Mouse (Mus musculus): ENCODE measurements around the gene Kifc1. TPM values are rescaled to one million over a fixed set of nuclear protein-coding genes. Genes with fewer than 3 reads are reported as not detected.
A peak's percentile ranks its signal among the peaks of the same experiment; 100 is the strongest.

Kifc1 gene
- 1 to 10 TPM; 2.5 to 2.8 TPM for total RNA-seq (2021)
- long read RNA-seq, experiment 1, partial matches to known transcripts, result 1 of 3 reads
- long read RNA-seq, experiment 1, other reads (novel, unspliced or antisense), result 1 of 3 reads
- long read RNA-seq, experiment 2, partial matches to known transcripts, result 0 of 1 reads
- long read RNA-seq, experiment 2, other reads (novel, unspliced or antisense), result 1 of 1 reads

DNA sequence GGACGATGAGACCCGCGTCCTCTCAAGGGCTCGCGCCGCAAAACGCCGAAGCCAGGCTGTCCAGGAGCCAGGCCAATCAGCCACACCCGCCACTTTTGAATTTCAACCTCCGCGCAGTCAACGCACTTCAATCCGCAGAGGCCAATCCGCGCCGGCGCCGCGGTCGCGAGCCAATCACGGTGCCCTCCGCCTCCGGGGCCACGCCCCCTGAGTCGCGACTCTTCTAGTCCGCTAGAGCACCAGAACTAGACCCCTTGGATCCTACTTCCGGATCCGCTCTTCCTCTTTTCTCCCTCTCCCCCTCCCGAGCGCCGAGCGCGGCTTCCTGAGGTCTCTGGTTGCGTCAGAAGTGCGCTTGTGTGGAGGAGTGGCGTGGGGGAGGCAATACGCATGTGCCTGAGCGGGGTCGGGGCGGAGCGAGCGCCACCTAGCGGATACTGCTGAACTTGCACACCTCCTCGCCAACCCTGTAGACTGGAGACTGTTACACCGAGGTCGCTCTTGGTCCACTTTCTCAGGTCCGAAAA, at the start of gene Kifc1:
TSS of gene Kifc1 (minus strand) at position 129 of the 527 bp plus-strand sequence.
- DNase-seq (ENCODE audit: low spot score in 2 of 2), result peak; percentile 99

DNA sequence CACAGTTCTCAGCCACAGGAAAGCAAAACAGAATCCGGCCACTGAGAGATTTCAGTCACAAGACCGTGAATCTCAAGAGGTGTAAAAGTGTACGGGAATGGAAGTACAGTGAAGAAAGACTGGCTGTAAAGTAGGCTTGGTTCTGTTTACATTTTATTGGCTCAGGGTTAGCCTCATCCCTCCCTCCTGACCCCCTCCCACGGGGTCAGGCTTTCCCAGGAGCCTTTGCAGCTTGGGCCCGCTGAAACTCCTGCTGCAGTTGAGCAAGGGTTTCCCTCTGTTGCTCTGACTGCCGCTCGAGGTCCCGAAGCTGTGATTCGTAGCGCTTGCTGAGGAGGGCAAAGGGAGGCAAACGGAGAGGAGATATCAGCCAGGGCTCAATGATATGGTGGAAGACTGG, 48.3 kb upstream of the Kifc1 start:
- no peak for DNase-seq (ENCODE audit: low spot score in 2 of 2)

DNA sequence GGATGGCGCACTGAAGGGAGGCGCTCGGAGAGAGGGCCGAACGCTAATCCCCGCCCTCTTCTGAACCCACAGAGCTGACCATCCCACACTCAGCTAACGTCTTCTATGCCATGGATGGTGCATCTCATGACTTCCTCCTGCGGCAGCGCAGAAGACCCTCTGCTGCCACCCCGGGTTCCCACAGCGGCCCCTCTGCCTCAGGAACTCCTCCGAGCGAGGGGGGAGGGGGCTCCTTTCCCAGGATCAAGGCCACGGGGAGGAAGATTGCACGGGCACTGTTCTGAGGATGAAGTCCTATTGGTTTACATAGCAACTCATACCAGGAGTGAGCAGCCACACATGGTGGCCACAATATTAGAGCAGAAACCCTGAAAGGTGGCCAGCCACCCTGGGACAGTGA, 46.5 kb upstream of the Kifc1 start:
- no peak for DNase-seq (ENCODE audit: low spot score in 2 of 2)

DNA sequence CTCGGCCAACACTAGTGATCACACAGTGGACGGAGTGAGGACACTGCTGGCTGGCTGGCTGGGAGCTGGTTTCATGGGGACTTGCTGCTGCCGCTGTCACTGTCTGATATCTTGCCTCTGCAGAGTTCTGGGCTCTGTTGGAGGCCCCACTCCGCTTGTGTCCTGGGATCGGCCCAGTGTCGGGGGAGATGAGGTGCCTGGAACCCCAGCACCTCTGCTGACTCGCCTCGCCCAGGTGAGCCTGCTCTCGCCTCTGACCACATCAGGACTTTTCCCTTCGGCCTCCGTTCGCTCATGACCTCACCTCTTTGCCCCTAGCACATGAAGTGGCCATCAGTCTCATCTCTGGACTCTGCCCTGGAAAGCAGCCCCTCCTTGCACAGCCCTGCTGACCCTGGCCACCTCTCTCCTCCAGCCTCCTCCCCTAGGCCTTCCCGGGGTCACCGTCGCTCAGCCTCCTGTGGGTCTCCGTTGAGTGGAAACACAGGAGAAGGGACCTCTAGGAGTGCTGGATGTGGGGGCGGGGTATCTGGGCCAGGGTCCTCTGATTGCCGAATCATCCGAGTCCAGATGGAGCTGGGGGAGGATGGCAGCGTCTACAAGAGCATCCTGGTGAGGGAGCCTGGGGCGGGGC, 45.1 kb upstream of the Kifc1 start:
- no peak for DNase-seq (ENCODE audit: low spot score in 2 of 2)

DNA sequence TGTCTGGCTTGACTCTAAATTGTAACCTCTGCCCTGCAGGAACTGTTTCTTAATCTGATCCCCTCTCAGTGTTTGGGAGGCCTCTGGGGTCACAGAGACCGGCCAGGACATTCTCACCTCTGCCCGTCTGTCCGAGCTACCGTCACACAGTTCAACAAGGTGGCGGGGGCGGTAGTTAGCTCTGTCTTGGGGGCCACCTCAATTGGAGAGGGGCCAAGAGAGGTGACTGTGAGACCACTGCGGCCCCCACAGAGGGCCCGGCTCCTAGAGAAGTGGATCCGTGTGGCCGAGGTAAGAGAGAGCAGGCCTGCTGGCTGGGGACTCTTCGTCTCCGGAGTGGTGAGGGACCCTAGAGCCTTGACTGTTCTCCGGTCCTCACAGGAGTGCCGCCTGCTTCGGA, 42.5 kb upstream of the Kifc1 start:
- no peak for DNase-seq (ENCODE audit: low spot score in 2 of 2)

DNA sequence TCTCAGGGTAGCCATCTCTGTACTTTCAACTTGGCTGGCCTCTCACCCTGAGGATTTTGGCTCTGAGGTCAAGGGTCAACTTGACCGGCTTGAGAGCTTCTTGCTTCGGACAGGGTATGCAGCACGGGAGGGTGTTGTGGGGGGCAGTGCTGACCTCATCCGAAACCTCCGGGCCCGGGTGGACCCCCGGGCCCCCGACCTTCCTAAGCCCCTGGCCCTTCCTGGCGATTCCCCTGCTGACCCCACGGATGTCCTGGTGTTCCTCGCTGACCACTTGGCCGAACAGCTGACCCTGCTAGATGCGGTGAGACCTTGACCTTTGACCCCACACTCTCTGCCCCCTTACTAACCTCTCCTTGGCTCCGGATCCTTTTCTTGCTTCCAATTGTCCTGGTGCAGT, 42.0 kb upstream of the Kifc1 start:
- no peak for DNase-seq (ENCODE audit: low spot score in 2 of 2)

DNA sequence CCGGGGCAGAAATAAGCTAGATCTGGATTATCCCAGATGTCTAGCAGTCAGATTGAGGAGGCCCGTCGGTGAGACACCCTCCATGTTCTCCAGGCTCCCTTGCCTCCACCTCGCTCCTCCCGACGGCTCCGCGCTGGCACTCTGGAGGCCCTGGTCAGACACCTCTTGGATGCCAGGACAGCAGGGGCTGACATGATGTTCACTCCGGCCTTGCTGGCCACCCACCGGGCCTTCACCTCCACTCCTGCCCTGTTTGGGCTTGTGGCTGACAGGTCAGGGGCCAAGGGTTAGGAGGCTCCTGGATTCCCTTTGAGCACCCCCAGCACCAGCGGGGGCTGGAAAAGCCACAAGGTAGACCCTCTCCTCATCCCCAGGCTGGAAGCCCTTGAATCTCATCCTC, 41.5 kb upstream of the Kifc1 start:
- DNase-seq (ENCODE audit: low spot score in 2 of 2), result no peak

DNA sequence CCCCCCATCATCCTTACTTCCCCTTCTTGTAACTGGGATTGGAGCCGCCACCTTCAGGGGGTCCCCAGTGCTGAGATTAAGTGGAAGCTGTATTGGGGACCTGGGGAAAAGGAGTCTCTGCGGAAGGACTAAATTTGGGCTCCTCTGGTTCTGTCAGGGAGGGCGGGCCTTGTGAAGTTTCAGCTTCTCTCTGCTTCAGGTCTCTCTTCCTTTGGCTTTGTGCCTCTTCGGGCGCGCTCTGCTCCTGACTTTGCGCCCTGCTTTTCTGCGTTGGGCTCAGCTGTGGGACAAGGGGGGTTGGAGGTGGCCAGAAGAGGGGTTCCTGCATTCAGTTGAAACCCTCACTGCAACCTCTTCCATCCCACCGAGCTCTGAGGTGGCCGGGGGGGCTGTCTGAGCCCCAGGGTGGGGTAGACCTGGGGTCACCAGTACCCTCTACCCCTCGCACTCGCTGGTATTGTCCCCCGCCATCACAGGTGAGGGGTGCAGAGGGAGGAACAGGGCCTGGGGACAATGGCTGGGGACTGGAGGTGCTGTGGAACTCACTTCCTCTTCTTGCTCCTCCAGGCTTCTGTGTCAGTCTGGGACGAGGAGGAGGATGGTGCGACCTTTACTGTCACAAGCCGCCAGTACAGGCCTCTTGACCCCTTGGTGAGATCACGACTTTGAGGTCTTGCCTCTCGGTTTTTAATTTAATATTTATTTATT, 40.9 kb upstream of the Kifc1 start:
- no peak for DNase-seq (ENCODE audit: low spot score in 2 of 2)

DNA sequence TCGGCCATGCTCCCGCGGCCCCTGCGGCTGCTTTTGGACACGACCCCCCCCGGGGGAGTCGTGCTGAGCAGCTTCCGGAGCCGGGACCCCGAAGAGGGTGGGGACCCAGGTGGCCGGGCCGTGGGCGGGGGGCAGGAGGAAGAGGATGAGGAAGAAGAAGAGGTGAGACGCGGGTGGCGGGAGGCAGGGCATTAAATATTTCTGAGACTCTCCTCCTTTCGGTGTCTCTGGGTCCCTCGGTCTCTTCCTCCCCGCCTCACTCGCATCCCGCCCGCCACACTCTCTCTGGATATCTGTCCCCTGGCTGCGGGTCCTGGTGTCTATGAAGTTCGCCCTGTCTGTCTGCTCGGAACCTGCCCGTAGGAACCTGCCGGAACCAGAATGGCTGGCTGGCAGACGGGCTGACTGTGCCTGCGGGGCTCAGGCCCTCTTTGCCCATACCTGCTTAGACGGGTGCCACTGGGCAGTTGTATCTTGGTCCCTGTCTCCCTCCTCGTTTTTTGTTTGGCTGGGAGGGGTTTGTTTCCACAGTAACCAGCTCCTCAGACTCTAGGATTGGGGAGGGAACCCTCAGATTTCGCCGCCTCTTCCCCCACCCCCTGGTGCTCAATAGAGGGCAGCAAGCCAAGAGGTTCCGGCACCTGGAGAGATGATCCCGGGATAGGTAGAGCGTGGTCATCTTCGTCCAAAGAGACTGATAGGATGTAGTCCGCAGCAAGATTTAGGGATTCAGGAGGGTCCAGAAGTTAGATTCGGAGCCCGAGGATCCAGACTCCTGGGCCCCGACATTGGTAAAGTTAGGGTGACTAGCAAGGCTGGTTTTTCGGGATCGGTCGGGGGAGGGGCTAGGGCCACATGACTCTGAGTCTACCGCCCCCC, 40.1 kb upstream of the Kifc1 start:
- peak; percentile 53 to 62 for DNase-seq (ENCODE audit: low spot score in 2 of 2)

DNA sequence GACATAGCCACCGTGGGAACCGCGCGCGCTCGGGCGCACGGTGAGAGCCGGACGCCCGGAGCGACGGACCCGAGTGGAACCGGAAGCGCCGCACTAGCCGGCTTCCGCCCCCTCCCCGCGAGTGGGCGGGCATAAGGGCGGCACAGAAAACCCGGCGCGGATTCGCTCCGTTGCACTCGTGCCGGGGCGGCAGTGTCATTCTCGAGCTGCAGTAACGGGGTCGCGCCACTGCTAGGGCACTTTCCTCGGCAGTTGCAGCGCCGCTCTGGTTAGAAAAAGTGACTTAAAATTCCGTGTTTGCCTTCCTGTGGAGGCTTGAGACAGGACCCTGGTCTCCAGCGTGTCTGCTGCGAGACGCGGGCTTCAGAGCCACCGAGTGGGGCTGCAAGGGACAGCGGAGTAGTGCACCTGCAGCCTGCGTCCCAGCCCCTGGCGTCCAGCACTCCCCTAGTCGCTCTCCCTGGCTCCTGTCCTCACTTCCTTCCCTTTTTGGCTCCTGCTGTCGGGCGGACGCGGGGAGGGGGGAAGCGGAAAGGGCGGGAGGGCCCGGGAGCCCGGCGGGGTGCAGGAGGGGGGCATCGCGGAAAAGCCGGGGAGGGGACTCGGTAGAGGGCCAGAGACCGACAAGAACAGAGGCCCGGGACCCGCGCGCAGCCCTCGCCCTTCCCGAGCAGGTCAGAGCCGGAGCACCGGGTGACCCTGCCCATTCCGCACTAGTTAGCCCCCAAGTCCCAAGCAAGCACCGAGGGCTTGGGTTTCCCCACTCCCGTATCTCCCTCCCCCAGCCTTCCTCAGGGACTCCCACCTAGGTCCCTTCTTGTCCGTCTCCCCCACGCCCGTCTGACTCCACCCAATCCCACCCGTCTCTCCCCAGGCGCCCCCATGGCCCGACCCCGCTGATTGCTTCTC, 39.2 kb upstream of the Kifc1 start, which contains the start of gene Rgl2:
TSS of gene Rgl2 (plus strand) at position 173 of the 909 bp plus-strand sequence.
- peak; percentile 93 to 94 for DNase-seq (ENCODE audit: low spot score in 2 of 2)

DNA sequence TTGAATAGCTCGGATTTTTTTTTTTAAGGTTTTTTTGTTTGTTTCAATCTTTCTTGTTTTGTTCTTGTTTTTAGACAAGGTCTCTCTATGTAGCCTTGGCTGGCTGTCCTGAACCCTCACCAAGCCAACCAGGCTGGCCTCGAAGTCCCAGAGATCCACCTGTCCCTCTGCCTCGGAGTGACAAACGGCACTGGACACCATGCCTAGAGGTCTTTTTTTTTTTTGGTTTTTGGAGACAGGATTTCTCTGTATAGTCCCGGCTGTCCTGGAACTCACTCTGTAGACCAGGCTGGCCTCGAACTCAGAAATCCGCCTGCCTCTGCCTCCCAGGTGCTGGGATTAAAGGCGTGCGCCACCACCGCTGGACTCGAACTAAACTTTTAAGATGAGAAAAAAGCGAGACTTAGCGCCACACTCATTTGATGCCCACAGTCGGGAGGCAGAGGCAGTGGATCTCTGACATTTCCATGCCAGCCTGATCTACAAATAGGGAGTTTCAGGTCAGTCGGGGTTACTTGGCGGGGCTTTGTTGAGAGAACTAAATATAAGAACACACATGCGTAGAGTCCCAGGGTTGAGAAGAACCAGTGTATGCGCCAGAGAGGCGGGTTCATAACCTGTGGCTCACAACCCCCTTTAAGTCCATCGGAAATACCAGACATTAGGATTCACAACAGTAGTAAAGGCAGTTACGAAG, 37.9 kb upstream of the Kifc1 start:
- no peak for DNase-seq (ENCODE audit: low spot score in 2 of 2)

DNA sequence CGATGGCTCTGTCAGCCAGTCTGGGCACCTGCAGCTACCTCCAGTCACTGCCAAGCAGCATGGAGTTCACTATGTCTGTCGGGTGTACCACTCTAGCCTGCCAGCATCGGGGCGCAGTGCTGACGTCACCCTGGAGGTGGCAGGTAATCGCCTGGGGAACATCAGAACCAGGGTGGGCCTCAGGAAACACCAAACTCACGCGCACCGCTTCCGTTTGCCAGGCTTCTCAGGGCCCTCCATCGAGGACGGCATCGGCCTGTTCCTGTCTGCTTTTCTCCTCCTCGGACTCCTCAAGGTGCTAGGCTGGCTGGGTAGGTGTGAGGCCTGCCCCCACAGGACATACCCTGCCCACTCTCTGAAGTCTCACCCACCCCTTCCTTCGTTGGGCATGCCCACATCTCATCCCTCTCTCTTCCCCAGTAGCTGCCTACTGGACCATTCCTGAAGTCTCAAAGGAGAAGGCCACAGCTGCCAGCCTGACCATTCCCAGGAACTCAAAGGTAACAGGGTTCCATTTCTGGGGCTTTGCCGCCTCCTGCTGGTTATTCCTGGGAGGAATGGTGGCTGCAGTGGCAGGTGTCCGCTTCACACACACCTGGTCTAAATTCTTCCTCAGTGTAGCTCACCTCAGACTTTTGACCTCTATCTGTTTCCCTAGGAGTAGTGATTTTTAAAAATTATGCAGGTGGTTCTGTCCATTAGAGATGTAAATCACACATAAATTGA, 35.9 kb upstream of the Kifc1 start:
- no peak for DNase-seq (ENCODE audit: low spot score in 2 of 2)

DNA sequence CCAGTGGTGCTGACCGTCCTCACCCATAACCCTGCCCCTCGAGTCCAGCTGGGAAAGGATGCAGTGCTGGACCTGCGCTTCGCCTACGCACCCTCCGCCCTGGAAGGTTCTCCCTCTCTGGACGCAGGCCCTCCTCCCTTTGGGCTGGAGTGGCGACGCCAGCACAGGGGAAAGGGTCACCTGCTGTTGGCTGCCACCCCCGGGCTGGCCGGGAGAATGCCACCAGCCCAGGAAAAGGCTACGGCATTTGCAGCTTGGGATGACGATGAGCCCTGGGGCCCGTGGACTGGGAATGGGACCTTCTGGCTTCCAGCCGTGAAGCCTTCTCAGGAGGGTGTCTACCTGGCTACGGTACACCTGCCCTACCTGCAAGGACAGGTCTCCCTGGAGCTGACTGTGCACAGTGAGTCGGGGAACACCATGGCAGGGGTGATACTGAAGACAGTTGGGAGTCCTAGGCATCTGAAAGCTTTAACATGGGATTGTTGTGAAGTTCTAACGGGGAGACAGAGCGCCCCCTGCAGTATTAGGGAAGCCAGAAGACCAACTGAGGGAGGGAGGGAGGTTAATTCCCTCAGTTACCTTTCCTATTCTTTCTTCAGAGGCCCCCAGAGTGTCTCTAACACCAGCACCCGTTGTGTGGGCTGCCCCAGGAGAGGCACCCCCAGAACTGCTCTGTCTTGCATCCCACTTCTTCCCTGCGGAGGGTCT, 35.1 kb upstream of the Kifc1 start:
- DNase-seq (ENCODE audit: low spot score in 2 of 2), result no peak

DNA sequence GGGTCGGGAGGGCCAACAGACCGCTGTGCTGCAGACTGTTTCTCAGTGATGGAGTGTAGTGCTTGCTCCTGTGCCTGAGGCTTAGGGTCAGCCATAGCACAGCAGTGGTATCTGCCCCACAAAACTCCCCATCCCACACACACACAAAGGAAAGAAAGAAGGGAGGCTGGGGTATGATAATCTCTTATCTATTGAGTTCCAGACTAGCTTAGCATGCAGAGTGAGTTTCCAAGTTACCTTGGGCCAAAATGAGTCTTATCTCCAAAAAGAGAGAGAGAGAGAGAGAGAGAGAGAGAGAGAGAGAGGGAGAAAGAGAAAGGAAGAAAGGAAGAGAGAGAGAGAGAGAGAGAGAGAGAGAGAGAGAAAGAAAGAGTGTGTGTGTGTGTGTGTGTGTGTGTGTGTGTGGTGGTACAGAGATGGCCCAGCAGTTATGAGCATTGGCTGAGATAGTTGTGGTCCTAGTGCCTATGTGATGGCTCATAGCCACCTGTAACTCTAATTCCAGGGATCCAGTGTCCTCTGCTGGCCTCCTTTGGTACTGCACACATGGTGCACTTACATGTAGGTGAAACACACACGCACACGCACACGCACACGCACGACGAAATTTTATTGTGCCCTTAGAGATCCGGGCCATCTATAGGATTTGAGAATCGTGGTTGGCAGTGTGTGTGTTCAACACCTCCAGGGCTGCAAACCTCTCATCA, 34.3 kb upstream of the Kifc1 start:
- no peak for DNase-seq (ENCODE audit: low spot score in 2 of 2)

DNA sequence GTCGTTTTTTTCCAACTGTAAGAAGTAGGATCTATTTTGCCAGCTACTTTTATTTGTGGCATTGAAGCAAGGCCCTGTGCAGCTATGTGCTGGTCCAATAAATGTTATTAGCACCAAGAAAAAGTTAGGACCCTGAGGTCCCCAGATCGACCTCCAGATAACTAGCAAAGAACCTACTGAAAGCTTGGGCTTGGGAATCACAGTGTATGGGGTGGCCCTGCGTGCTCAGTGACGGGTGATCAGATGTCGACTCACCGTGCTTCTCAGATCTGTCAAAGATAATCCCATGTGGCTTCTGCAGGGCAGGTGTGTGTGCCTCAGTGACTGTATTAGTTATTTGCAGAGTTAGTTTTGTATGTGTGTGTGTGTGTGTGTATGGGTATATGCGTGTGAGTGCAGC, 30.9 kb upstream of the Kifc1 start:
- DNase-seq (ENCODE audit: low spot score in 2 of 2), result no peak

DNA sequence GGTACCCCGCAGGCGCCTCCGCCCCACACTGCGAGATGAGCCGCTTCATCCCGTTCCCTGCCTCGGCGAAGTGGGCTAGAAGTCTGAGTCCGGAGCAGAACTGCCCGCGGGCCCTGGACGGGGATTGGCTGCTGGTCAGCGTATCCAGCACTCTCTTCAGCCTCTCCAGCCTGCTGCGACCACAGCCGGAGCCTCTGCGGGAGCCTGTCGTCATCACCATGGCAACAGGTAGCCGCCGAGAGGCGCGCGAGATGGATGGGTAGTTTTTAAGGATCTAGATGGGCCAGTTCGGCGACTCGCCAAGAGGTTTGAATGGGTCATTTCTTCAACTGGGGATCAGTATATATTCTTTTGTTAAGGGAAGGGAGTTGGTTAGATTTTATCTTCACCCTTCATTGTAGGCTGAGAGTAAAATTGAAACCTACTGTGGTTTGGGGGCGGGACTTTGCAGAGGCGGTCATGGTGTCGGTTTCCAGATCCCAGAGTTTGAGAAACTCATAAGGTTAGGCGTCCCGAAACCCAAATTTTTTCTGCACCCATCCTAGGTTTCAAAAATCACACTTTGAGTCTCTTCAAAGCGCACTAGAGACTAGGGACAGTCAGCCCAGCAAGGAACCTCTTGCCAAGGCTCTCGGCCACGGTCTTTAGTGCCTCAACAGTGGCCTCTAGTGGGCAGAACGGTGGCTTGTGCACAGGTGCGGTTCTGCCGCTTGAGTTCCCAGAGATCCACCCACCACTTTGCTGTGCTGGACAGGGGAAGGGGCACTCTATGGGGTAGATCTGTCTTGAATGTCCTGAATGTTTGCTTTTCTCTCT, 30.0 kb upstream of the Kifc1 start:
- DNase-seq (ENCODE audit: low spot score in 2 of 2), result peak; percentile 82 to 89
